Mouse (Mus musculus) thymus, postnatal 25 days (tissue): ENCODE measurements around the gene Prkcd.

ENCODE experiments used
- DNase-seq: peaks from one replicate; pipeline ENCODE4 v3.0.0; 2022

Prkcd gene

DNA sequence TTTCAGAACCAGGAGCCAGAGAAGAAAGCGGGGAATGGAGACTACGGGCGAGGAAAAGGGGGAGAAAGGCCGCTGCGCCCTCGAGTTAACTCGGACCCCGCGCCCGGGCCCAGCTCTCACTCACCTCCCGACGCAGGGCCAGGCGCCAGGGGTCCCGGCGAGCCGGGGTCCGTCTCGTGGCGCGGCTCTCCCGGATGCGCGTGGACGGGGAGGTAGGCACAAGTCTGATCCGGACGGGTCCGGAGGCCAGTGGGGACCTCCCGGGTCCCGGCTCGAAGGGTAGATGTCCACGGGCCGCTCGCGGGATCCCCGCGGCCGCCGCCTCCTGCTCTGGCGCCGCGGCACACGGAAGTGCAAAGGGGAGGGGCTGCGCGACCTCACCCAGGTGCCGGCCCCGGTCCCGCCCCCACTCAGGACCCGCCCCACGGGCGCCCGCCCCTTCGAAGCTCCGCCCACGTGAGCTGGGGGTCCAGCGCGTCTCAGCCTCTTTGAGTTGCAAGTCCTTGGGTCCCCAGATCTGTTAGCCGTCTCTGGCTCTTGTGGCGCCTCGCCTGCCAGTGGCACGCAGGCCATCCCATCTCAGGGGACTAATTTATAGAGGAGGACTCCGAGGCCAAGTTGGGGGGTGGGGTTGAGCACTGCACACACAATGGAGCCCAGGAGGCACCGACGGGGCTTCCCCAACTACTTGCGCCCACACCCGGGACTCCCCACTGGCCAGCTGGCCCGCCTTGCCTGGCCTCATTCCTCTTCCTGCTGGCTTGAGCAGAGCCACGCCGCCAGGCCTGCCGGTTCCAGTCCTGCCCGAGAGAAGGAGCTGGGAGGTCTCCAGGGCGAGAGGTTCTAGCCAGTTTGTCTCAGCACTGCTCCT, at the start of gene Prkcd:
Prkcd (minus strand) TSS at position 355 of the 871 bp plus-strand sequence.
- DNase-seq: peak; percentile 94

GRCm38 (mm10) chr14:30674947-30675346, 48.9 kb upstream of the Prkcd start:
- peak; percentile 60 for DNase-seq

- peak; percentile 86 for DNase-seq
These were observed 45.9 kb upstream of the Prkcd start for GRCm38 (mm10) chr14:30671986-30672312.

DNA sequence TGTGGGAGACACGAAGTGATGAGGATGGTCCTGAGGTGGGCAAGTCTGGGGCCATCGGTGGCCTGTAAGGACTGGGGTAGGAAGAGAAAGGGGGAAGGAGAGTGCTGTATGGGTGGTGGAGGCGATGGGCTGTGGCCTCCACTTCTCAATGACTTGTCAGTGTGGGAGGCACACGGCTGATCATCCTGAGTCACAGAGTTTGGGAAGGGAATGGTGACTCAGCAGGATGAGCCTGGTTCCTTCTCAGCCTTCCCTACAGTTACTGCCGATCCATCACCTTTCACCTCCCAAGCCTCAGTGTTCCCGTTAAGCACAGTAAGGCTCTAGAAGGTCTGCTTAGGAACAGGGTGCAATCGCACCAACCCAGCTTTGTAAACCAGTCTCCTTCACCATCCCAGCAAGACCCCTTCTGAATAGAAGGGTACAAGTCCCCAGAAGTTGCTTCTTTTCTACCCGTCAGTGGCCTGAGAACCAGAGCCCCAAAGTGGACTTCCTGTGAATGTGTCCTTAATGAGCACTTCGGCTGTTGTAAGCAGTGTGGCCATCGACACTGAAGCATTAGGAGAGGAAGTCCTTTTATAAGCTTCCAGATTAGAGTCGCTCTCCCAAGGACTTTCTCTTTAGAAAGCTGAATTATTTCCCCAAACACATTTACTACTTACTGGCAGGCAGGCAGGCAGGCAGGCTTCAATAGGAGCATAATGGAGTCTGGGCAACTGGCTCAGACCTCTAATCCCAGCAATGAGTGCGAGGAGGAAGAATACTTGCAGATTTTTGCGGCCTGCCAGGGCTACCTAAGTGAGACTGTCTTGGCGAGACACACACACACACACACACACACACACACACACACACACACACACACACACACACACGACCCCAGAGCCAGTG, 45.3 kb upstream of the Prkcd start:
- DNase-seq: no peak

DNA sequence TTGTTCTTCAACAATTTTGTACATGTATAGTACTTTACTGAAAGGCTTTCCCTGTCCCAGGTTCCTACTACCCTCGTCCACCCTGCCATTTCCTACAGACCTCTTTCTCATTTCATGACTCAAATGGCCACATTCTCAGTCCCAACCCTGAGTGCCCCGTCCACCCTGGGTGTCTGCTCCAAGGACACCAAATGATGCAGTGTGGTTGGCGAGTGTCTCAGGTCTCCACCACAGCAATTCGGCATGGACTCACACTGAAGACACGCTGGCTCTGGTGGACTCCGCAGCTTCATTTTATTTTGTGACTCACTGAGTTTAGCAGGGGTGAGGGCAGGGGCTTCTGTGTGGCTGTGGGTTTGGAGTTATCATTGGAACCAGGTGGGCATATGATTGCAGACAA, 44.2 kb upstream of the Prkcd start:
- DNase-seq: no peak

GRCm38 (mm10) chr14:30666604-30667003, 40.6 kb upstream of the Prkcd start:
- DNase-seq: no peak

DNA sequence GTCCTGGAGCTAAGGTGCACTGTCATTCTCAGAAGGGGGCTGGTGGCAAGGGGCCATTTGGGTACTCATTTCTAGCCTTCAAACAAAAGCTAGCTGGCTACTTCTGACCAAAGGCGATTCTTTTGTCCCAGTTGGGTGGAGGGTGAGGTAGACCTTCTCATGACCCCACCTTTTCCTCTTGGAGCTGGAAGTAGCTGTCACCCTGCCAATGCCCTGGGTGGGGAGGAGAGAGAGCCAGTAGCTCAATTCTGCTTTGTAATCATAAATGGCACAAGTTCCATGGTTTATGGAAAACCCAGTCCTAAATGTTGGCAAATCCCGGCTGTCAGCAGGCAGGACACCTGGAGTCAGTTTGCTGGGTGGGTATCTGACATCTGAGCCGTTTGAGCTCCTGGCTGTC, 40.1 kb upstream of the Prkcd start:
- DNase-seq: no peak

GRCm38 (mm10) chr14:30655531-30655930, 29.5 kb upstream of the Prkcd start:
- DNase-seq: no peak

DNA sequence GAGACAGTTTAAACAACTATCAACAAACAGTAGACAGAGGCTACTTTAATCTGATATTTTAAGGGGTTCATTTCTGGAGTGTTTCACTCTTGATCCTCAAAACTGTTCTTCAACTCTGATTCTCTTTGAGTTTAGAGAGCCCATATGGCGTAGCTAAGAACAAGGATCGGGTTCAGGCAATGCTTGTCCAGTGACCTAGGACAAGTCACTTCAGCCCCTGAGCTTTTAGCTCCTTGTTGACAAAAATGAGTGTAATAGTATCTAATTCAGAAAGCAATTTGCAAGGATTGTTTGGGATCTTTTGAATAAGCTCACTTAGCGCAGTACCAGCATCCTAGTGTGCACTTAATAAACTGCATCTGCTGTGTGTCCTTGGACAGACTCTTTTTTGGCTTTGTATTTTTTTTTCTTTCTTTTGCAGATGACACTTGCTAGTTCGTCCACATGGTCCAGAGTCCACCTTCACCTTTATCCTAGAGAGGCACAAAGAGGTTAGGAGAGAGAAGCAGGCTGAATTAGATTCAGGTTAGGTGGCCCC, 28.8 kb upstream of the Prkcd start:
- no peak for DNase-seq

DNA sequence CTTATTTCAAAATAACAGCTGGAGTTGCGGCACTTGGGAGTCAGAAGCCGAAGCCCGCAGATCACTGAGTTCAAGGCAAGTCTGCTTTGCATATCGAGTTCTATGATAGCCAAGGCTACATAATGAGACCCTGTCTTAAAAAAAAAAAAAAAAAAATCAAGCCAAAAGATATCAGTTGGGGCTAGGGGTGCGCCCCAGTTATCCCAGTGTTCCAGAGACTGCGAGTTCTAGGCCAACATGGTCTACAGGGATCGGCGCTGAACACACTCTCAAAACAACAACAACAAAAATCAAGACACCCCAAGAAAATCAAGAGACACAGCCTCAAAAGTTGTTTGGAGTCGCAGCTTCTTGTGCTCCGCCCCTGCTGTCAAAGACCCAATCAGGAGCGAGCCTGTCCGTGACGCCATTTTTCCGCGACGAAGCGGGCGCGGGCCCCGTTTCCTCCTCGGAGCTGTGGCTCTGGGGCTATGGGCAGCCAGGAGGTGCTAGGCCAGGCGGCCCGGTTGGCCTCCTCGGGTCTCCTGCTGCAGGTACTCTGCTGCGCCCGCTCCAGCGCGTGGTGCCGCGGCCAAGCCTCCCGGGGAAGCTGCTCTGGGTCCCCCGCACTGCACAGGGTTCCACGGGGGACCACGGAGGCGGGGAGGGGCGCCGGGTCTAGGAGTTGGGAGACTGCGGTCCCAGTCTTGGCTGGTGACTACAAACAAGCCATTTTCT, 28.1 kb upstream of the Prkcd start, which contains the start of gene Rft1:
Rft1 (plus strand) TSS at position 418 of the 717 bp plus-strand sequence.
- peak; percentile 99 for DNase-seq

DNA sequence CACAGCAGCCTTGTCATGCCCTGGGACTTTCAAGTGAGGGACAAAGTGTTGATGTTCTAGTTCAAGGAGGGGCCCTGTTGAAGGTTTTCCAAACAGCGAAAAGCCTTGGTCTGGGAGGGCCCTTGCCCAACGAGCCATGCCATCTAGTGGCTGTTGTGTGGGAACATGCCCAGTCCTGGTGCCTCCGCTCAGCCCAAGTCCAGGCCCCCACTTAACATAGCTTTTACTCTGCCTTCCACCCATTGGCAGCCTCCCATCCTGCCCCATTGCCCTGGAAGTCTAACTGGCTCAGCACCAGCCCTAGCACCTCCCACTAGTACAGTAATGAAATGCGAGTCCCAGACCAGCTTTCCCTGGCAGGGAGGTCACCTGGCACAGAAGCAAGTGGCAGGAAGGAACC, 25.0 kb upstream of the Prkcd start:
- DNase-seq: no peak

- no peak for DNase-seq
These were observed 23.7 kb upstream of the Prkcd start for GRCm38 (mm10) chr14:30649745-30650144.

DNA sequence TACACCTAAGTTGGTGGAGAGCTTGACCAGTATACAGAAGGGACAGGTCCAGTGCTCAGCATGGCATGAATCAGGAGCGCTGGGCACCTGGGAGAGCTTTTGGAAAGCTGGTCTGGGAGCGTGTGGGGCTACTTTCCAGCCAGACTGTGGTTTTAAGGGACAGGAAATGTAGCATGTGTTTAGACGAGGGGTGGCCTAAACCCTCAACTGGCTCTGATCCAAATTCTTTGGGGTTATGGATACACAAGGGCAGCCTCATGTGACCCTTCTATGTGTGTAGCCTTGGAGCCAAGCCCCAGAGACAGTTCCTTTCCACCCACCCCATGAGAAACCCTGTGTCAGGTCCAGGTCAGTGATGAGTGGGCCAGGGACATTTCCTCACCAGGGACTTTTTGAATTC, 22.5 kb upstream of the Prkcd start:
- no peak for DNase-seq

GRCm38 (mm10) chr14:30646486-30646885, 20.5 kb upstream of the Prkcd start:
- DNase-seq: no peak

DNA sequence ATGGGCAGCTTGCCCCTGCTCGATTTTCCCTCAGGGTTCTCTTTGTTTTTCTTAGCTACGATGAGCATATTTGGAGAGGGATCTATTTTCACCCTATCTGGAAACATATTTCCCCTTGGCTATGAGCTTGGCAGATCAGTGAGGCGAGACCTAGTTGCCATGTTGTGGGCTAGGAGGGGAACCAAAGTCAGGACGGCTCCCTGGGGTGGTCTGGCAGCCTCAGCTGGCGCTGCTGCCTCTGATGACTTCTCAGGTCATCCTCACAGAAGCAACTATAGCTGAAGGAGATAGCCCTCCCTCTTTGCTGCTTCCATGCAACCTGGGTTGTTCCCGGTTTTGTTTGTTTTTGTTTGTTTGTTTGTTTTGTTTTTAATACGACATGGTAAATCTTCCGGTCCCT, 19.1 kb upstream of the Prkcd start:
- DNase-seq: no peak

GRCm38 (mm10) chr14:30644026-30644425, 18.0 kb upstream of the Prkcd start:
- DNase-seq: no peak

GRCm38 (mm10) chr14:30641748-30642147, 15.7 kb upstream of the Prkcd start:
- peak; percentile 54 for DNase-seq

DNA sequence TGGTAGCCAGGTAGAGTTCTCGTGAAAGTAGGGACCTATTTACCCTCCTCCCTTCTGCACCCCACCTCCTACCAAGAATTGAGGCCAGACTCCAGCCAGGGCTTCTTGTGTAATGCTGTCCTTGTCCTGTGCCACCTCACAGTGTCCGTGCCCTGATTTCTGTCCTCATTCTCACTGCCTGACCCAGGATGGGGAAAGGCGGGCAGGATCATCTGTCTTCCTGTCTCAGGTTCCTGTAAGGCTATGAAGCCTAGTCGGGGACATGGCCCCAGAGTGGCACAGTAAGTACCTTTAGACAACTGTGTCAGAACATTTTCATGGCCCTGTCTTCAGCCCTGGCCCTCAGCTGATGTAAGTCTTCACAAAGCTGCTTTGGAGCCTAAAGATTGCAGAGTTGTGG, 12.7 kb upstream of the Prkcd start:
- no peak for DNase-seq

DNA sequence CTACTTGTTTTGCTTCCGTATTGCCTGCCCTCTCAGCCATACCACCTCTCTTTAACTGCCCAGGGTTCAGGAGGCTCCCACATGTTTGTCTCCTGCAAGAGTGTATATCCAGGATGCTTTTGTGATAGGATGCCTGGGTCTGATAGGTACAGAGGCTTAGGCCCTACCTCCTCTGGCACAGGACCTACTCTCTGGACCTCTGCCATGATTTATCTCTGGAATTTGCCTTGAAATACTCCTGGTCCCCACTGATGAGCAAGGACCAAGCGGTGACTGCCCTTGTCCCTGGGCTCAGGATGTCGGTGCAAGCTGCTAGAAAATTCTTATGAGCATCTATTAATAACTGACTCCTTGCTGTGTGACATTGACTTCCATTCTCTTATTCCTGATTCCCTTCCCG, 12.0 kb upstream of the Prkcd start:
- no peak for DNase-seq

DNA sequence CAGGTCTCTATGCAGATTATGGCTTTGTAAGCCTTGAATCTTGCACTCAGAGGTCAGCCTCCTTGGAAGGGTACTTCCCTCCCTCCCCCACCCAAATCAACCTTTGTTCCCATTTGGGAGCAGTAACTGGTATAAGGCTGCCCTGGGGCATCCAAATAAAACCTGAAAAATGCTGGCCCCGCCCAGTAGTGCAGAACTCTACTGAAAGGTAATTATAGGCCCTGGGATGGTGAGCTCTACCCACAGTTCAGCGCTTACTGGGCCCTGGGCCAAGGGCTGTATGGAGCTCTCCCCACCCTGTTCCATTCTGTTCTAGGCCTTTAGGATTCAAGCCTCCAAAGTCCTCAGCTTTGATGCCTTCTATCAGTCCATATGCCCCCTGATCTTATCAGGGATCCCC, 11.1 kb upstream of the Prkcd start:
- no peak for DNase-seq

DNA sequence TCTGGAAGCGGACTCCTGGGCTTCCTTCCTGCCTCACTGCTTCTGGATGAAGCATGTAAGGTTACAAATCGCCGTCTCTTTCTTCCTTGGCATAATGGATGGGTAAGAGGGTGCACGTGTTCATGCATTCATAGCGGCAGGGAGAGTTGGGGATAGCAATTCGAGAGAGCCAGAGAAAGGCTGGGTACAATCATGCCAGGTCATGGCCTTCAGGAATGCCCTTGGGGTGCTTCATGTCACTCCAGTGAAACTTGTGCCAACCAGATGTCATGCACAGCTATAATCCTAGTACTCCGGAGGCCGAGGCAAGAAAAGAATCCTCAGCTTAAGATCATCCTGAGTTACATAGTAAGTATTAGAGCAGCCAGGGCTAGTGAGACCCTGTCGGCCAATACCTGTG, 10.5 kb upstream of the Prkcd start:
- DNase-seq: no peak

- no peak for DNase-seq
These were observed 9.4 kb upstream of the Prkcd start for GRCm38 (mm10) chr14:30635219-30635910.
